Mouse (Mus musculus) liver, embryonic 14.5 days (tissue): ENCODE measurements at regions not wholly inside any gene's neighbourhood (a gene's known extent, or its start where the extent isn't known, plus 50 kb on each side); places are given as distances from the start of the nearest gene placed in this dataset.

Experiments used
- CTCF ChIP-seq: IDR thresholded peaks from 2 replicates; pipeline ENCODE4 v1.5.1; 2016; ENCODE audit warnings: antibody characterized with exemption, low read depth, control low read depth
- EP300 ChIP-seq: IDR thresholded peaks from 2 replicates; pipeline ENCODE4 v1.6.1; 2016; ENCODE audit warnings: antibody characterized with exemption, low read depth

DNA sequence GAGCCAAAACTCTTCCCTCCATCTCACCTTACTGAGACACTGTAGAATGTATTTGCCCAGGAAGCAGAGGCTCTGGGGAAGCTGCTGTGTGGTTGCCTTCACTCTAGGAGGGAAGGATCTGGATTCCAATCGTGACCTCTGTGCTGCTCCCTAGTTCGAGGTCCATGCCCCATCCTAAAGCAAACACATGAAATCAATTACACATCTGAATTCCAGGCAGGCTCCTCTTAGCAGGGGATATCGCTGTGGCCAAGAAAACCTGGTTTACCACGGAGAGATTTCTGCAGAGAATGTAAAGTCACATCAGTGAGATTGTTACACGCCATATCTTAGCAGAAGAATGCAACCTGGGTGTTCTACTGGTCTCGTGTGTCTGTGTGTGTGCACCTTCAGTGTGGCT, 61.0 kb upstream of the Intu start:
- TF ChIP-seq CTCF (no peak), EP300 (no peak)
